Mouse (Mus musculus): Measurements from ENCODE around the gene Skil.

DNA sequence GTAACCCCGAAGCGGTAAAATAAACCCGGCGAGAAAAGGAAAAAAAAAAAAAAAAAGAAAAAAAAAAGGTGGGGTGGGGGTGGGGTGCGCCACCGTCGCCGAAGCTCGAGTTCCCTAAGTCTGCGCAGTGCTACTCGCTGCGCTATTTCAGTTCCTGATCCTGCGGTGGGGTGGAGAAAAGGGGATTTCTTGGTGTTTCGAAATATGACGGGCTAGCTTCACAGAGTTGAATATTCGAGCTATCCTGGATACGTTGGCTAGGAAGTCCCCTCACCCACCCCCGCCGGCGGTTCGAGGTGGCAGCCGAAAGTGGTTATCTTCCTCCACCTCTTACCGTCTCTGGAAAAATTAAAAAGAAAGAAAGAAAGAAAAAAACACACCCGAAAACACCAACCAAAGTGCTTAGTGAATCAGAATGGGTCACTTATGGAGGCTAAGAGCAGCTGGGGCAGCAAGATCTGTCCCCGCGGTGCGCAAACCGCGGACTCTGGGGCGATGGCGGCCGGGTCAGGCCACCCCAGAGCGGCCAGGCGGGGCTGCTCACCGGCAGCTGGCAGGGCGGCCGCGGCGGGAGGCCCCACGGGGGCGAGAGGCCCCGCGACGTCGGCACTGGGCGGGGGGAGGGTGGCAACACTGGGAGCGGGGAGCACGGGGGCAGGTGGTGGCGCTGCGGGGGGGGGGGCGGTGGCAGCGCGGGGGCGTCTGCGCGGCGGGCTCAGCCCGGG, 1.1 kb upstream of the Skil start:
- peak; percentile 68 for TF ChIP-seq POLR2A (IDR thresholded peaks at IDR 0.05; ENCODE audit: insufficient read length, low read depth)
- peak in 2 of 3 experiments; percentile 75 to 87 for TF ChIP-seq MYOG (IDR thresholded peaks at IDR 0.05; ENCODE audit: control insufficient read depth in 1 of 3, insufficient read depth in 1 of 3, insufficient read length in 2 of 3, low read depth in 2 of 3)
- no peak for TF ChIP-seq TCF12 (IDR thresholded peaks at IDR 0.05; ENCODE audit: insufficient read depth, poor library complexity, severe bottlenecking)
- peak; percentile 62; the same call in 1 of the 2 replicates for TF ChIP-seq CEBPB (IDR thresholded peaks at IDR 0.05; ENCODE audit: insufficient read depth, poor library complexity, severe bottlenecking)
- TF ChIP-seq USF1 (IDR thresholded peaks at IDR 0.05; ENCODE audit: low read depth) = no peak

Measured in myocyte (in vitro differentiated cells).